Mouse (Mus musculus): ENCODE results near the gene Olfr643. TPM values are rescaled to one million over a fixed set of nuclear protein-coding genes. Genes with fewer than 3 reads are reported as not detected.
"Not testable (repeated sequence)": the region's sequence is repeated elsewhere in the genome, so short reads cannot be mapped to it uniquely, and the experiment has no call there.

Gene Olfr643
- polyA plus RNA-seq, 1 experiment from 2014 or later, result not detected

GRCm38 (mm10) chr7:103999124-103999523 lies 138.1 kb downstream of the Olfr643 start:
- Histone ChIP-seq H3K4me3 (no peak overlapping the region), H3K9me3 (no peaks in the 10 kb centered on the region), H3K27me3 (no peaks in the 10 kb centered on the region), H3K4me2 (no peak overlapping the region), H3K9ac (no peak overlapping the region), H3K4me1 (no peaks in the 10 kb centered on the region), H3K36me3 (no peaks in the 10 kb centered on the region), H3K27ac (no peak overlapping the region)
- ATAC-seq (ENCODE audit: insufficient number of reproducible peaks, insufficient read depth, low FRiP score, low TSS enrichment, low read depth), result no peak

DNA sequence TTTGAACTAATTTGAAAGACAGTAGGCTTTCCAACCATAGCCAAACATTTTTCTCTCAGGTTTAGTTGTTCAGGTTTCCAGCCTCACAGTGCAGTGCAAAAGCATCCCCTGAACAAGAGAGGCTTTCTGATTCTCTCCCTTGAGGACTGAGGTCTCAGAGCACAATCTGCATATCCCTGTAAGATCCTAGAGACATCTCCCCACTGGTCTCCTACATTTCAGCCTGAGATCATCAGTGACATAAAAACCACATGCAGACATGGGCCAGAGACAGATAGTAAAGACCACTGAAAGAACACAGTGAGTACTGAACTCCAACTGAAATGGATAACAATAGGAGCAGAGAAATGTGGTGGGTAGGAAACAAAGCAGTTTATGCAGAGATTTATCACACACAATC lies 138.8 kb downstream of the Olfr643 start, which contains the start of gene Olfr638:
Olfr638 (plus strand) TSS at position 301 of the 400 bp plus-strand sequence.
- no peaks in the 10 kb centered on the region for H3K36me3 ChIP-seq
- no peaks in the 10 kb centered on the region for H3K4me1 ChIP-seq
- H3K4me3 ChIP-seq, result no peak within 1 kb of the TSS
- no peak within 1 kb of the TSS for H3K27ac ChIP-seq
- no peak for ATAC-seq (ENCODE audit: insufficient number of reproducible peaks, insufficient read depth, low FRiP score, low TSS enrichment, low read depth)
- H3K4me2 ChIP-seq, result no peak within 1 kb of the TSS
- no peaks in the 10 kb centered on the region for H3K9me3 ChIP-seq
- H3K27me3 ChIP-seq, result no peaks in the 10 kb centered on the region
- no peak within 1 kb of the TSS for H3K9ac ChIP-seq

DNA sequence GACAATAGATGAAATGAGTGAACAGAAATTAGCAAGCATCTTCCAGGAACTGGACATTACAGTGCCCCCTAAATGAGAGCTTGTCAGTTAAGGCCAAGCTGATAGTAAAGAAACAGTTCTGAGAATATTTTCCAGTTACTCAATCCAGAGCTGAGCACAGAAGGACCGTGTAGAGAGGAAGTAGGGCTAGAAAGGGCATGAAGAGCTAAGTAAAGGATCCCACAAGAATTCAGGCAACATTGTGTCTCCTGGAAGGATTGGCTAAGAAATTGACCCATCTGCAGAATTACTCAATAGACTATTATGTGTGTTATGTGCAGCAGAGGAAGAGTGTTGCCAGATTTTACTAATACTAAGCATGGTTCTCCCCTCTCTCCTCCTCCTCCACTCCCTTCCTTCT lies 165.4 kb downstream of the Olfr643 start:
- no peaks in the 10 kb centered on the region for H3K27me3 ChIP-seq
- no peaks in the 10 kb centered on the region for H3K9me3 ChIP-seq
- H3K4me2 ChIP-seq, result no peak overlapping the region
- 50% methylated on average over 1 of the region's 1 CpGs for WGBS
- H3K4me1 ChIP-seq, result no peaks in the 10 kb centered on the region
- ATAC-seq (ENCODE audit: insufficient number of reproducible peaks, insufficient read depth, low FRiP score, low TSS enrichment, low read depth), result no peak
- no peak overlapping the region for H3K27ac ChIP-seq
- no peak overlapping the region for H3K9ac ChIP-seq
- no peak overlapping the region for H3K4me3 ChIP-seq
- no peaks in the 10 kb centered on the region for H3K36me3 ChIP-seq

DNA sequence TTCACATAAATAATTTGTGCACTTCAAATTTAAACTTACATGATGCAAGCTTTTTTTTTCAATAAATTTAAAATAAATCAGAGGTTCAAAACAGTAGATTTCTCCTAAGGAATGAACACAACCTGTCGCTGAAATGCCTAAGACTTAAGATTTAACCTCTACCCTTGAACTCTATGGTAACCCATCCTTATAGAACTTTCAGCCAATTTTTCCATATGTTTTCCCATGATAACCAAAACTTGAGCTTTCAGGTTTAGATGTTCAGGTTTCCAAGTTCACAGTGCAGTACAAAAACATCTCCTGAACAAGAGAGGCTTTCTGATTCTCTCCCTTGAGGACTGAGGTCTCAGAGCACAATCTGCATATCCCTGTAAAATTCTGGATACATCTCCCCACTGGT lies 166.4 kb downstream of the Olfr643 start, which contains the start of gene Olfr635:
Olfr635 (plus strand) TSS at position 301 of the 400 bp plus-strand sequence.
- Histone ChIP-seq H3K27ac (no peak within 1 kb of the TSS), H3K4me3 (no peak within 1 kb of the TSS), H3K9me3 (no peaks in the 10 kb centered on the region), H3K36me3 (no peaks in the 10 kb centered on the region), H3K4me2 (no peak within 1 kb of the TSS), H3K27me3 (no peaks in the 10 kb centered on the region), H3K9ac (no peak within 1 kb of the TSS), H3K4me1 (no peaks in the 10 kb centered on the region)
- whole genome bisulfite sequencing, result 80% methylated on average over 1 of the region's 1 CpGs
- ATAC-seq (ENCODE audit: insufficient number of reproducible peaks, insufficient read depth, low FRiP score, low TSS enrichment, low read depth), result no peak

DNA sequence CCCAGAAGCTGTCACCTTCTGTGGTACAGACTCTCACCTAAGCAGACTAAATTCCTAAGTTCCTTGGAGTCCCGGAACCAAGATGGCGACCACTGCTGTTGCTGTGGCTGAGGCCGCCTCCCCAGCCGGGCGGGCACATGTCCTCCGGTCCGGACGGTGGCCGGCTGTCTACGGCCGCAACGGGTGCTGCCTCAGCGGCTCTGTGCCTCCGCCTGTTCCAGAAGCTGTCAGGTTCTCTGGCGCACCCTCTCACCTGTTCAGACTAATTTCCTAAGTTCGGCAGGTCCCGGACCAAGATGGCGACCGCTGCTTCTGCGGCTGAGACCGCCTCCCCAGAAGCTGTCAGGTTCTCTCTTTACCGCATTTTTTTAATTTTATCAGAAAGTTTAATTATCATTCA lies 170.3 kb downstream of the Olfr643 start:
- ATAC-seq (ENCODE audit: insufficient number of reproducible peaks, insufficient read depth, low FRiP score, low TSS enrichment, low read depth); H3K9ac ChIP-seq; H3K36me3 ChIP-seq; H3K4me3 ChIP-seq; H3K9me3 ChIP-seq; H3K4me2 ChIP-seq; H3K4me1 ChIP-seq; H3K27ac ChIP-seq; H3K27me3 ChIP-seq: not testable (repeated sequence)
- 93% methylated on average over 22 of the region's 22 CpGs for WGBS

Other genes starting within 250 kb of the Olfr643 start
- gene Olfr64, start 242.9 kb downstream of the Olfr643 start, polyA plus RNA-seq (2015; fragmentation: Nextera tagmentation; extraction: Ambion mirVana), result not detected in 2 replicates
- gene Olfr65, start 233.9 kb downstream of the Olfr643 start, polyA plus RNA-seq (2015; fragmentation: Nextera tagmentation; extraction: Ambion mirVana), result not detected in 2 replicates
- not detected in 2 replicates for gene Olfr631, start 208.6 kb downstream of the Olfr643 start, polyA plus RNA-seq (2015; fragmentation: Nextera tagmentation; extraction: Ambion mirVana)
- gene Olfr632, start 203.1 kb downstream of the Olfr643 start, polyA plus RNA-seq (2015; fragmentation: Nextera tagmentation; extraction: Ambion mirVana), result not detected in 2 replicates
- not detected in 2 replicates for gene Olfr633, start 193.0 kb downstream of the Olfr643 start, polyA plus RNA-seq (2015; fragmentation: Nextera tagmentation; extraction: Ambion mirVana)
- 0.03 TPM in 1 of 2 replicates, not detected in the other for gene Olfr635, start 166.3 kb downstream of the Olfr643 start, polyA plus RNA-seq (2015; fragmentation: Nextera tagmentation; extraction: Ambion mirVana)
- gene Olfr638, start 138.7 kb downstream of the Olfr643 start, polyA plus RNA-seq (2015; fragmentation: Nextera tagmentation; extraction: Ambion mirVana), result not detected in 2 replicates
- gene Olfr639, start 120.1 kb downstream of the Olfr643 start, polyA plus RNA-seq (2015; fragmentation: Nextera tagmentation; extraction: Ambion mirVana), result 0.04 and 0.06 TPM in 2 replicates
- not detected in 2 replicates for gene Olfr640, start 111.8 kb downstream of the Olfr643 start, polyA plus RNA-seq (2015; fragmentation: Nextera tagmentation; extraction: Ambion mirVana)
- gene Olfr641, start 102.0 kb downstream of the Olfr643 start, polyA plus RNA-seq (2015; fragmentation: Nextera tagmentation; extraction: Ambion mirVana), result not detected in 2 replicates
- gene Olfr642, start 84.7 kb downstream of the Olfr643 start, polyA plus RNA-seq (2015; fragmentation: Nextera tagmentation; extraction: Ambion mirVana), result not detected in 2 replicates
- gene 4930516K23Rik, start 76.0 kb downstream of the Olfr643 start, polyA plus RNA-seq (2015; fragmentation: Nextera tagmentation; extraction: Ambion mirVana), result not detected in 2 replicates
- not detected in 2 replicates for gene Olfr644, start 65.5 kb downstream of the Olfr643 start, polyA plus RNA-seq (2015; fragmentation: Nextera tagmentation; extraction: Ambion mirVana)
- not detected in 2 replicates for gene Olfr645, start 51.9 kb downstream of the Olfr643 start, polyA plus RNA-seq (2015; fragmentation: Nextera tagmentation; extraction: Ambion mirVana)
- gene Olfr646, start 32.5 kb downstream of the Olfr643 start, polyA plus RNA-seq (2015; fragmentation: Nextera tagmentation; extraction: Ambion mirVana), result not detected in 2 replicates
- gene Ubqln5, start 7.6 kb downstream of the Olfr643 start, polyA plus RNA-seq (2015; fragmentation: Nextera tagmentation; extraction: Ambion mirVana), result 0.21 TPM in 1 of 2 replicates, not detected in the other
- gene Ubqln3, start 5.9 kb upstream of the Olfr643 start, polyA plus RNA-seq (2015; fragmentation: Nextera tagmentation; extraction: Ambion mirVana), result not detected in 2 replicates
- gene Ubqlnl, start 13.2 kb upstream of the Olfr643 start, polyA plus RNA-seq (2015; fragmentation: Nextera tagmentation; extraction: Ambion mirVana), result 0.31 TPM in 1 of 2 replicates, not detected in the other
- gene Olfm5, start 27.4 kb upstream of the Olfr643 start, polyA plus RNA-seq (2015; fragmentation: Nextera tagmentation; extraction: Ambion mirVana), result 4.6 and 13.3 TPM in 2 replicates
- gene Olfr648, start 46.0 kb upstream of the Olfr643 start, polyA plus RNA-seq (2015; fragmentation: Nextera tagmentation; extraction: Ambion mirVana), result 0.15 and 0.32 TPM in 2 replicates
- gene Olfr649, start 58.6 kb upstream of the Olfr643 start, polyA plus RNA-seq (2015; fragmentation: Nextera tagmentation; extraction: Ambion mirVana), result not detected in 2 replicates
- 0.72 and 1.1 TPM in 2 replicates for gene Trim6, start 81.4 kb upstream of the Olfr643 start, polyA plus RNA-seq (2015; fragmentation: Nextera tagmentation; extraction: Ambion mirVana)
- gene Trim34a, start 107.1 kb upstream of the Olfr643 start, polyA plus RNA-seq (2015; fragmentation: Nextera tagmentation; extraction: Ambion mirVana), result 1.6 and 2.3 TPM in 2 replicates
- gene Trim5, start 150.7 kb upstream of the Olfr643 start, polyA plus RNA-seq (2015; fragmentation: Nextera tagmentation; extraction: Ambion mirVana), result 0.13 and 0.15 TPM in 2 replicates
- 7.1 and 7.2 TPM in 2 replicates for gene Trim12a, start 178.1 kb upstream of the Olfr643 start, polyA plus RNA-seq (2015; fragmentation: Nextera tagmentation; extraction: Ambion mirVana)
- not detected in 2 replicates for gene Trim34b, start 192.1 kb upstream of the Olfr643 start, polyA plus RNA-seq (2015; fragmentation: Nextera tagmentation; extraction: Ambion mirVana)
- 2.7 and 3.1 TPM in 2 replicates for gene Trim12c, start 216.0 kb upstream of the Olfr643 start, polyA plus RNA-seq (2015; fragmentation: Nextera tagmentation; extraction: Ambion mirVana)
- gene Trim30b, start 232.5 kb upstream of the Olfr643 start, polyA plus RNA-seq (2015; fragmentation: Nextera tagmentation; extraction: Ambion mirVana), result not detected in 2 replicates

All from embryonic facial prominence, embryonic 13.5 days (tissue).